Mouse (Mus musculus) kidney, adult 10 weeks (tissue): ENCODE results near the gene Fscn1. TPM values are rescaled to one million over a fixed set of nuclear protein-coding genes. Genes with fewer than 3 reads are reported as not detected.

Experiments
- polyA plus RNA-seq: library from polyadenylated mRNA; stranded (reverse); fragments of 350-450 nt; fragmentation: Illumina TruSeq; extraction: RNeasy Lipid Tissue Mini Kit (QIAGEN cat#74804); gene quantifications from one replicate; pipeline ENCODE4 v1.2.3, GENCODE M21; 2014; ENCODE audit warnings: low read depth, low replicate concordance

Fscn1 gene
- polyA plus RNA-seq = not detected

DNA sequence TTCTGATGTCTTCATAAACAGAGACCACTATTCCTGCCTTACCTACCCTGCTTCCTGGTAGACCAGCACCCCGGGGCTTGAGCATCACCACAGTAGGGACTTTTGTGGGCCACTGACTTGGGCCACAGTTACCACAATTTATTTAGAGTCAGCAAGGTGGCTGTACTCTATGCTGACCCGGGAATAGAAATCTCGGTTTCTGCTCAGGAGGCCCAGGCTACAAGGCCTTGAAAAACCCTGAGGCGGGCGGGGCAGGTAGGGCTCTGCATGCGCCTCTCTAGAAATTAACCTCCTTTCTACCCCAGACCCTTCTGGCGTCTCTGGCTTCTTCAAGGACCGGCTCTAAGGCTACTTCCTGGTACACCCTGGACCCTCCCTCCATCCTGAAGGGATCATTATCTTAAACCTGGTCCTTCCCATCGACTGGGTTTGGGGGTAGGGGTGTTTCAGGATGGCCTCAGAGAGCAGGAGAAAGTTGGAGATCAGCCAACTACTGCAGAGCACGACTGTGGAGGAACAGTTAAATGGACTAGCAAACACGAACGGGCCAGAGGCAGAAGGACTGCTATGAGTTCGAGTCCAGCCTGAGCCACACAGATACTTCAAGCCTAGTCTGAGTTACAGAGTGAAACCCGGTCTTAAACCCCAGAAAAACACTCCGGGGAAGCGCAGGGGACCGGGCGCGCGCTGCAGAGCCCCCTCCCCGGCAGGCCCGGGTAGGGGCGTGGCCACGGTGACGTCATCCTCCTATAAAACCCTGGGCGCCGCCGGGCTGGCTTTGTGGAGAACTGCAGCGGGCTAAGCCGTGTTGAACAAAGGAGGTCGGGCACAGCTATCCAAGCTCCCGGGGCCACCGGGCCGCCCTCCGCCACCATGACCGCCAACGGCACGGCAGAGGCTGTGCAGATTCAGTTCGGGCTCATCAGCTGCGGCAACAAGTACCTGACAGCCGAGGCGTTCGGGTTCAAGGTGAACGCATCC is at the start of gene Fscn1:
TSS of gene Fscn1 (plus strand) at position 768 of the 981 bp plus-strand sequence.

Other genes starting within 250 kb of the Fscn1 start
- gene Tnrc18, start 142.7 kb upstream of the Fscn1 start, polyA plus RNA-seq = 0.40 TPM
- gene Fbxl18, start 64.9 kb upstream of the Fscn1 start, polyA plus RNA-seq = 1.2 TPM
- 711 TPM for gene Actb, start 53.6 kb upstream of the Fscn1 start, polyA plus RNA-seq
- 31.1 TPM for gene Rnf216, start 152.7 kb downstream of the Fscn1 start, polyA plus RNA-seq
- not detected for gene Olfr718-ps1, start 187.2 kb downstream of the Fscn1 start, polyA plus RNA-seq
- gene Rbak, start 220.4 kb downstream of the Fscn1 start, polyA plus RNA-seq = 6.1 TPM
- not detected for gene Spdye4b, start 220.7 kb downstream of the Fscn1 start, polyA plus RNA-seq